ENCODE assay signal across 8 mouse cellular contexts in genomic region chr6:67169873-67170673, GRCm38 (mm10).
A peak's percentile ranks its signal among the peaks of the same experiment; 100 is the strongest.
DNase-seq lines count a peak whose midpoint lies in the region; ATAC-seq lines count a peak whose summit lies in the region.

No protein-coding gene starts in this region.

- H3K4me1 ChIP-seq in limb, embryonic 13.5 days, result peaks cover 4% of the 10 kb centered on the region; the same call in 1 of the 2 replicates
- no peaks in the 10 kb centered on the region for H3K4me1 ChIP-seq in midbrain, embryonic 12.5 days

- H3K4me2 ChIP-seq in limb, embryonic 13.5 days (replicated peaks), result peak overlapping the region; percentile 52
- H3K4me2 ChIP-seq in midbrain, embryonic 12.5 days (replicated peaks), result no peak overlapping the region

- H3K27ac ChIP-seq in limb, embryonic 13.5 days, result peak overlapping the region; percentile 72
- no peak overlapping the region for H3K27ac ChIP-seq in midbrain, embryonic 12.5 days (replicated peaks)

- peak; percentile 95 for ATAC-seq in inflammation-experienced regulatory T-cells, adult 6 months
- peak; percentile 82 for ATAC-seq in limb, embryonic 13.5 days (ENCODE audit: low FRiP score, low read depth)
- peak; percentile 66 for ATAC-seq in midbrain, embryonic 12.5 days (ENCODE audit: low FRiP score, low read depth)

- H3K4me3 ChIP-seq in limb, embryonic 13.5 days, result peak overlapping the region; percentile 28
- no peak overlapping the region for H3K4me3 ChIP-seq in midbrain, embryonic 12.5 days

- no peaks in the 10 kb centered on the region for H3K9me3 ChIP-seq in limb, embryonic 13.5 days
- H3K9me3 ChIP-seq in midbrain, embryonic 12.5 days, result no peaks in the 10 kb centered on the region; the same call in 1 of the 2 replicates

- DNase-seq in urinary bladder, postnatal 14 days (ENCODE audit: low spot score), result peak; percentile 61
- no peak for DNase-seq in urinary bladder, postnatal 4 days (ENCODE audit: low spot score in 2 of 2)
- DNase-seq in cerebellum, postnatal 36 days, result peak; percentile 60 to 64
- peak; percentile 29 for DNase-seq in gastrocnemius, postnatal 25 days
- peak; percentile 44 to 47 for DNase-seq in spleen, postnatal 36 days (ENCODE audit: low spot score in 2 of 2)

- 44% methylated on average over 13 of the region's 13 CpGs for WGBS in limb, embryonic 13.5 days
- WGBS in midbrain, embryonic 12.5 days, result 52% methylated on average over 13 of the region's 13 CpGs

- H3K27me3 ChIP-seq in limb, embryonic 13.5 days, result no peaks in the 10 kb centered on the region
- no peaks in the 10 kb centered on the region for H3K27me3 ChIP-seq in midbrain, embryonic 12.5 days

- H3K9ac ChIP-seq in limb, embryonic 13.5 days, result no peak overlapping the region
- no peak overlapping the region for H3K9ac ChIP-seq in midbrain, embryonic 12.5 days (replicated peaks)

- H3K36me3 ChIP-seq in limb, embryonic 13.5 days, result no peaks in the 10 kb centered on the region
- no peaks in the 10 kb centered on the region for H3K36me3 ChIP-seq in midbrain, embryonic 12.5 days

Comparison
In these comparisons a context has a peak if more than half of its experiments do, and no peak if none do; other contexts are left out.
1. DNase-seq: peak in urinary bladder, postnatal 14 days (single experiment), cerebellum, postnatal 36 days (2 of 2), gastrocnemius, postnatal 25 days (single experiment) and spleen, postnatal 36 days (2 of 2); none in urinary bladder, postnatal 4 days (0 of 2).
2. Peak in every context shown above with its lines, with median percentiles within 50 percentile points of each other: ATAC-seq.